Mouse (Mus musculus) small intestine, adult 2 months (tissue): Measurements from ENCODE around the gene Amdhd1. TPM values are rescaled to one million over a fixed set of nuclear protein-coding genes. Genes with fewer than 3 reads are reported as not detected.
"Not testable (repeated sequence)": the region's sequence is repeated elsewhere in the genome, so short reads cannot be mapped to it uniquely, and the experiment has no call there.

Experiments
- H3K27ac ChIP-seq: fragments of 200-500 bp; 2 replicates; pipeline ENCODE4 v1.5.1; 2012; ENCODE audit warnings: low read depth, low read length, control low read depth, inconsistent platforms; ENCODE audit not compliant: insufficient read depth
- H3K27me3 ChIP-seq: fragments of 200-500 bp; 2 replicates; pipeline ENCODE4 v1.6.1; 2012; ENCODE audit warnings: mild to moderate bottlenecking, moderate library complexity, low read length, inconsistent platforms; ENCODE audit not compliant: control insufficient read depth, insufficient read depth
- H3K36me3 ChIP-seq: fragments of 200-500 bp; 2 replicates; pipeline ENCODE4 v1.6.1; 2012; ENCODE audit warnings: mild to moderate bottlenecking, low read length, control low read depth, inconsistent platforms; ENCODE audit not compliant: control insufficient read depth, insufficient read depth
- H3K4me1 ChIP-seq: fragments of 200-500 bp; 2 replicates; pipeline ENCODE4 v1.6.1; 2012; ENCODE audit warnings: low read length, inconsistent platforms, mixed read lengths; ENCODE audit not compliant: control insufficient read depth, insufficient read depth, insufficient read length
- H3K4me3 ChIP-seq: fragments of 200-500 bp; 2 replicates; pipeline ENCODE4 v1.5.1; 2012; ENCODE audit warnings: low read depth, mild to moderate bottlenecking, control low read depth, inconsistent platforms, low read length, moderate library complexity
- CTCF ChIP-seq: fragments of 200-500 bp; IDR thresholded peaks from 2 replicates; pipeline ENCODE4 v1.5.1; 2012; ENCODE audit warnings: low read depth, mild to moderate bottlenecking, control low read depth, inconsistent platforms, low read length, moderate library complexity, mixed read lengths; ENCODE audit not compliant: insufficient replicate concordance, insufficient read length; ENCODE audit errors: extremely low read depth
- POLR2A ChIP-seq: fragments of 200-500 bp; IDR thresholded peaks from 2 replicates; pipeline ENCODE4 v1.6.1; 2012; ENCODE audit warnings: low read depth, mild to moderate bottlenecking, control low read depth, inconsistent platforms, low read length, moderate library complexity
- WGBS: fragments of 180-500 bp; shearing (Covaris S2); methylation state at CpG from one replicate; pipeline ENCODE4 v1.1.7; 2018; 5-methylcytosine and 5-hydroxymethylcytosine counted together
- polyA plus RNA-seq: library from polyadenylated mRNA; depleted of rRNA; stranded (reverse); fragments of >200 nt; gene quantifications from 2 replicates; pipeline ENCODE4 v1.2.3, GENCODE M21; 2012

Amdhd1 gene
- polyA plus RNA-seq, 1 experiment: 0.24 TPM

DNA sequence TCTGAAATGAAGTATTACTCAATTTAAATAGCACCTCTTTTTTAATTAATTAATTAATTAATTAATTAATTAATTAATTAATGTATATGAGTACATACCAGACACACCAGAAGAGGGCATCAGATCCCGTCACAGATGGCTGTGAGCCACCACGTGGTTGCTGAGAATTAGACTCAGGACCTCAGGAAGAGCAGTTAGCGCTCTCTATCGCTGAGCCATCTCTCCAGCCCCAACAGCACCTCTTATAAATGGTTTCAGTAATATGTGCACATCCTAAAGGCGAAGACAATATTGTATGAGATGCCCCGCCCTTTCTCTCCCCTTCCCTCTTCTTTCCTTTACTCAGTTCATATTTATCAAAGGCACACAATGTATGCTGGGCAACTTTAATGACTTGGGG is 28.8 kb upstream of the Amdhd1 start:
- no peak overlapping the region for H3K27ac ChIP-seq
- H3K27me3 ChIP-seq: no peaks in the 10 kb centered on the region; the same call in 1 of the 2 replicates
- H3K36me3 ChIP-seq: no peaks in the 10 kb centered on the region
- WGBS: 81% methylated on average over 6 of the region's 6 CpGs
- TF ChIP-seq CTCF: no peak
- TF ChIP-seq POLR2A: no peak
- H3K4me3 ChIP-seq: no peak overlapping the region
- H3K4me1 ChIP-seq: no peaks in the 10 kb centered on the region

DNA sequence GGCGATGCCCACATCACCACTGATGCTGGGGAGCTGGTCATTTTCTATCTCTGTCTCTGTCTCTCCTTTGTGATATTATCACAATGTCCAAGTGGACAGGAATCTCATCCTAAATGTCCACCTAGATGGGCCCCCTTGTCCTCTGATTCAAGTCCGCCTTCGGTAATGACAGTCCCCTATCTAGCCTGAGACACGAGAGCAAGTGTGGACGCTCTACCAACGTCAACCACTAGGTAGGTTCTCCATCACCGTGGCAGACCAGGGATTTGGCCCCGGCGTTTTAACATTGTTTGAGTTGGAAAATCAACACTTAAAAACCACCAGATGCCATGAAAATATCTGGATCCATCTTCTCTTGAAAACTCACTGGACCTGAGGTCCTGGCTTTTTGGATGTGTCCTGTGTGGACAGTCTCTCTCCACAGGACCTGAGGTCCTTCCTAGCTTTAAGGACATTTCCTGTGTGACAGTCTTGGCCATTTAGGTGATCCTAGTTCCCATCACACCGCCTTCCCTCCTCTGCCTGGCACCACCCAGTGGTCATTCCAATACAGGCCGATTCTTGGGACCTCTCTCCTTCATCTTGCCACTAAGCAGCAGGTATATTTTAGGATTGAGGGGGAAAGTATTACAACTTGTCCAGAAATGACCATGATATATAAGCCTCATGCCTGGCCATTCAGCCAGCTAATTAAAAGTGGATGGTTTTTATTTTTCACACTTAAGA is 28.2 kb upstream of the Amdhd1 start:
- Histone ChIP-seq H3K27me3 (no peaks in the 10 kb centered on the region; the same call in 1 of the 2 replicates), H3K27ac (no peak overlapping the region), H3K36me3 (no peaks in the 10 kb centered on the region), H3K4me3 (no peak overlapping the region), H3K4me1 (no peaks in the 10 kb centered on the region)
- TF ChIP-seq CTCF: no peak
- TF ChIP-seq POLR2A: no peak
- WGBS: 85% methylated on average over 11 of the region's 11 CpGs

DNA sequence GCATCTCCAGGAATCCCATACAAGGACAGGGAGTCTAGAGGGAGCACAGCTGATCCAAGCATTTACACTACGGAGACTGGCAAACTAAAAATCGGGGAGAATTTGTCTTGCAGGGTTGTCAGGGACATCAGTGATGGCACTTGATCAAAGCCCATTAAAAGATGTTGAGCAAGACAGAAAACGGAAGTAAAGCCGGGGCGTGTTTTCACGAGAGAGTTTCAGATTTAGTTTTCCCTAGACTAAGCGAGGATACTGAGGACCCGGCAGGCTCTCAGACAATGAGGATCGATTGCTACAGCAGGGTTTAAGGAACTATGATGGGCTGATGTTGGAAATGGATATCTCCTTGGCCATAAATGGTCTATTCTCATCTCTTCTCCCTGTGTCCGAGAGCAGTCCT is 27.2 kb upstream of the Amdhd1 start:
- no peak overlapping the region for H3K4me3 ChIP-seq
- WGBS: 45% methylated on average over 10 of the region's 10 CpGs
- H3K4me1 ChIP-seq: no peaks in the 10 kb centered on the region
- TF ChIP-seq POLR2A: no peak
- no peak for TF ChIP-seq CTCF
- no peak overlapping the region for H3K27ac ChIP-seq
- H3K36me3 ChIP-seq: no peaks in the 10 kb centered on the region
- H3K27me3 ChIP-seq: no peaks in the 10 kb centered on the region; the same call in 1 of the 2 replicates

DNA sequence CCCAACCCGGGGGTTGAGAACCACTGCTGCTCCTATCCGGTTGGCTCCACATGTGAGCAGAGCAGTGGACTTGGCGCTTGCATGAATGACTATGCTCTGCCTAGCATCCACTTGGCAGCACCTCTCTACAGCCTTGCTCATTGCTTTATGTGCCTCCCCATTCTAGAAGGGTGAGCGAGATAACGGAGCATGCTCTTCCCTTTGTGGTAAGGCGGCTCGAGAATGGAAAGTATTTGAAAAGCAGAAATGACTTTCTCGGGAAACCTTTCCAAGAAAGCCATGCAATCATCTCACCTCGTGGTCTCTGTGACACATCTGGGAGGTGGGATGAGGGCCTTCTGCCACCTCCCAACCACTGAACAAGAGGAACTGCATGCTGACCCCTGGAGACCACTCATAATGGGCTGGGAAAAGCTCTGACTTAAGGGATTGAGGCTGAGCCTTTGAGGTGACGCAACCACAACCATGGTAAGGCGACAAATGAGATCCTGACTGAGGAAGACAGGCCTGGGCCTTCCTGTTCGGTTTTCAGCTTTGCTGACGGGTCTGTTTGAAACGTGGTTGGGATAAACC is 24.8 kb upstream of the Amdhd1 start:
- WGBS: 70% methylated on average over 14 of the region's 14 CpGs
- no peaks in the 10 kb centered on the region for H3K27me3 ChIP-seq
- no peak overlapping the region for H3K27ac ChIP-seq
- no peaks in the 10 kb centered on the region for H3K4me1 ChIP-seq
- no peaks in the 10 kb centered on the region for H3K36me3 ChIP-seq
- no peak overlapping the region for H3K4me3 ChIP-seq
- no peak for TF ChIP-seq CTCF
- no peak for TF ChIP-seq POLR2A

DNA sequence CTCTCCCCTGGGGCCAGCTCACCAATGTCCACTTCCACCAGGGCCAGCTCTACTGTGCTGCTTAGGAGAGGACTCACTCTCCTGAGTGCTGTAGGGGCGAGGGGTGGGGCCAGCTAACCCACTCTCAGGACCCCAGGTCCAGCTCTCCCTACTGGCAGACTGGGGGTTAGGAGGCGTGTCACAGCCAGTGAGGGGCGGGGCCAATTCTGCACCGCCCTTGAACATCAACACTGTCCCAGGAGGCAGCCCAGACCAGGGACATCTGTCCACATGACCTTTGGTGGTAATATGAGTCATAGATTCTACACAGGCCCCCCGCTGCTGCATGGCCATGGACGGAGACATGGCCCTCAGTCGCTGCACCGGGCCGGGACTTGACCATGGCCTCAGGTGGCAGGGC is 20.0 kb upstream of the Amdhd1 start:
- H3K4me1 ChIP-seq: no peaks in the 10 kb centered on the region
- no peaks in the 10 kb centered on the region for H3K27me3 ChIP-seq
- H3K27ac ChIP-seq: no peak overlapping the region
- no peak for TF ChIP-seq POLR2A
- no peak for TF ChIP-seq CTCF
- no peaks in the 10 kb centered on the region for H3K36me3 ChIP-seq
- H3K4me3 ChIP-seq: no peak overlapping the region
- WGBS: 62% methylated on average over 9 of the region's 9 CpGs

DNA sequence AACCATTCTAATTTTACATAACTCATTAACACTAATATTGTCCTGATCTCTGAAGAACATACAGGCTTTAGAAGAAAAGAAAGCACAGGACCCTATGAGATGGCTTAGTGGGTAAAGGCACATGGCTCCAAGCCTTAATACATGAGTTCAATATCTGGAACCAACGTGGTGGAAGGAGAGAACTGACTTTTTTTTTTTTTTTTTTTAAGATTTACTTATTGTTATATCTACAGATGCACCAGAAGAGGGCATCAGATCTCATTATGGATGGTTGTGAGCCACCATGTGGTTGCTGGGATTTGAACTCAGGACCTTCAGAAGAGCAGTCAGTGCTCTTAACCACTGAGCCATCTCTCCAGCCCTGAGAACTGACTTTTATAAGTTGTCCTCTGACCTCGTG is 18.1 kb upstream of the Amdhd1 start:
- not testable (repeated sequence) for H3K27me3 ChIP-seq, H3K4me3 ChIP-seq, H3K27ac ChIP-seq, H3K36me3 ChIP-seq, H3K4me1 ChIP-seq
- WGBS: 63% methylated on average over 2 of the region's 2 CpGs

DNA sequence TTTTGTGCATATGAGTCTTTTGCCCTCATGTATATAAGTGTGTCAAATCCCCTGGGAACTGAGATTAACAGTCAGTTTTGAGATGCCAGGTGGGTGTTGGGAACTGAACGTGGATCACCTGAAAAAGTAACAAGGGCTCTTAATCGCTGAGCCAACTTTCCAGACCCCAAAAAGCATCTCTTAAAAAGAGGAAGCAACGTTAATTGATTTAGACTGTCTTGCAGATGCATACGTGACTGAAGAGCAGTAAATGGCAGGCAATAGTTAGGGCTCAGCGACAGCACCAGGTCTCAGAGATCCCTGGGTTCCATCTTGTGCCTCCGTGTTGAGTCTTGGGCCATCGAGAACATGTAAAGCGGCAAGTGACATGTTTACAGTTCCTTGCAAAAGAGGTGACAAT is 12.8 kb upstream of the Amdhd1 start:
- Histone ChIP-seq H3K4me1 (no peaks in the 10 kb centered on the region), H3K36me3 (no peaks in the 10 kb centered on the region), H3K27me3 (no peaks in the 10 kb centered on the region), H3K27ac (no peak overlapping the region), H3K4me3 (no peak overlapping the region)
- WGBS: 82% methylated on average over 8 of the region's 8 CpGs
- TF ChIP-seq POLR2A: no peak
- TF ChIP-seq CTCF: no peak

DNA sequence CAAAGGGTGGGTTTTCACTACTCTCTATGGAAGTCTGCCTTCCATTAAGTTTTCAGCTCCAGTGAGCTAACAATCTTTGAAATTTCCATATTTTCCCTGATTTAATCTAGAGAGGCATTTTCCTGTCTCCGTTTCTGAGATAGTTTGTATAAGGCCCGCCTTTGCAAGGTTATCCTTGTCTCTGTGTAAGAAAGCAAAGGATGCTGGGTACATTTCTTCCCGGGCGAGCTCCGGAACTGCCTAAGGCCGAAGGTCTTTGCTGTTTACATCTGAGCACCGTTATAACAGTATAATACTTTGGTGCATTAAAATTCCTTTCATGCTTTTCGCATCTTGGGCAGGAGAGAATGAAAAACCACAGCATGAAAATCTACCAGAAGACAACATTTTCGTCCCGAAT is 10.0 kb upstream of the Amdhd1 start:
- Histone ChIP-seq H3K27ac (no peak overlapping the region), H3K27me3 (no peaks in the 10 kb centered on the region), H3K36me3 (no peaks in the 10 kb centered on the region), H3K4me1 (no peaks in the 10 kb centered on the region), H3K4me3 (no peak overlapping the region)
- WGBS: 43% methylated on average over 10 of the region's 10 CpGs
- TF ChIP-seq POLR2A (no peak), CTCF (no peak)
